Mouse (Mus musculus) E14TG2a.4 (cell line): ENCODE measurements at regions not wholly inside any gene's neighbourhood (a gene's known extent, or its start where the extent isn't known, plus 50 kb on each side); places are given as distances from the start of the nearest gene placed in this dataset.

Experiments used
- CTCF ChIP-seq: conservative IDR thresholded peaks from 2 replicates; pipeline ENCODE4 v1.5.1; 2014; ENCODE audit warnings: low read length
- NANOG ChIP-seq: IDR thresholded peaks from 2 replicates; pipeline ENCODE4 v1.6.1; 2014; ENCODE audit warnings: borderline replicate concordance, low read length, mixed read lengths

GRCm38 (mm10) chr9:84354409-84354808, 429.5 kb downstream of the Bckdhb start:
- no peak for TF ChIP-seq NANOG
- TF ChIP-seq CTCF, result no peak
